Mouse (Mus musculus): ENCODE results near the gene 2900026A02Rik.

2900026A02Rik gene

GRCm38 (mm10) chr5:113149052-113149451 is 72.0 kb downstream of the 2900026A02Rik start:
- no peak for DNase-seq (ENCODE audit: extremely low spot score)

- no peak for DNase-seq (ENCODE audit: extremely low spot score)
Measured at GRCm38 (mm10) chr5:113147994-113148471, 73.0 kb downstream of the 2900026A02Rik start.

DNA sequence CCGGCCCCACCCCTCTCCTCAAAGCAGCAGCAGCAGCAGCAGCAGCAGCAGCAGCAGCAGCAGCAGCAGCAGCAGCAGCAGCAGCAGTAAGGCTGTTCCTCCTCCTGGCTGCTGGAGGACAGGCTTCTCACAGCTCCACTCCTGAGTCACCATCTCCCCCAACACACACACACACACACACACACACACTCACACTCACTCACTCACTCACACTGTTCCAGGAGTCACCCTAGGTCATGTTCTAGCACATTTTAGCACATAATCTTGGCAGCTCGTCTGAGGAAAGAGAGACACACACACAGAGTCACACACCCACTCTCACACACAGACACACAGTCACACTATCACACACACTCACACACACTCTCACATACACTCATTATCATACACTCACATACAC is 74.4 kb downstream of the 2900026A02Rik start:
- DNase-seq (ENCODE audit: extremely low spot score) = no peak

- no peak for DNase-seq (ENCODE audit: extremely low spot score)
Measured at GRCm38 (mm10) chr5:113145171-113145570, 75.9 kb downstream of the 2900026A02Rik start.

GRCm38 (mm10) chr5:113142486-113142885 is 78.5 kb downstream of the 2900026A02Rik start:
- DNase-seq (ENCODE audit: extremely low spot score) = no peak

DNA sequence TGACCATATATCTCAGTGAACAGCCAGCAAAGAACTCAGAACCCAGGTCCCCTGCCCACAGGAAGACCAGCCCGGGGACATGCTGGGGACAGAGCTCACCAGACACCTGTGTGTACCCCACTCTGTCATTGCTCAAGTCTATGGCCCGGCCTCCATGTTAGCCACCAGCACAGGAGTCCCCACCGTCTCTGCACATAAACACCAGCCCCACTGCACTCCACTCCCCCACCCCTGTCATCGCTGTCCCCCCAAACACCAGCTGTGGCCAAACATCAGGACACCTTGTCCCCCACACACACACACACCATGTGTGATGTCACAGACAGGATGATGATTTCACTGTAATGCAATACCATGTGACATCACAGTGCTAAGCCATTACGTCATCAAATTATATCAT is 79.0 kb downstream of the 2900026A02Rik start:
- DNase-seq (ENCODE audit: extremely low spot score) = no peak

GRCm38 (mm10) chr5:113140872-113141271 is 80.2 kb downstream of the 2900026A02Rik start:
- no peak for DNase-seq (ENCODE audit: extremely low spot score)

- DNase-seq (ENCODE audit: extremely low spot score) = no peak
Measured at GRCm38 (mm10) chr5:113140051-113140450, 81.0 kb downstream of the 2900026A02Rik start.

GRCm38 (mm10) chr5:113139064-113139726 is 81.8 kb downstream of the 2900026A02Rik start:
- DNase-seq (ENCODE audit: extremely low spot score) = no peak

GRCm38 (mm10) chr5:113138319-113139063 is 82.5 kb downstream of the 2900026A02Rik start:
- DNase-seq (ENCODE audit: extremely low spot score) = peak; percentile 36

- DNase-seq (ENCODE audit: extremely low spot score) = peak; percentile 33
Measured at GRCm38 (mm10) chr5:113137691-113138318, 83.2 kb downstream of the 2900026A02Rik start.

DNA sequence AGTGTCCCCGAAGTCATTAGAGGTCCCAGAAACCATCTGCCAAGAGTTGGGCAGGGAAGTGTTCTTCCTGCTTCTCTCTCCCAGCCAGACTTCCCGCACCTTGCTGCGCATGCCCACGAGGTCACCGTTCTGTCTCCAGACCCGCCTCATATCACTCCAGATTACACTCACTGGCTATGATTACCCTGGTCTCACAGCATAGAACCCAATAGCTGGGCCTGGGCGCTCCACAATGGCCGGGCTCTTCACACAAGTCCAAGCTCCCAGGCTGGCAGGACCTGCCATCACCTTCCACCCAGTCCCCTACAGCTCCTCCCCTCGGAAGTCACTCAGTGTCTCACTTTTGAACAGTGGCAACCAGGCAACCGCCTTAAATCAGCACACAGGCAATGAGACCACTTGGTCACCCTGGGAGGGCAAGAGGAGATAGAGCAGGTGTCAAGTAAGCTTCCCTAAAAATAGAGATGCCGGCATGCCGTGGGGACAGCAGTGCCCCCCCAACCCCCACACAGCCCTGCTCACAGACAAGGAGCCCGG is 84.0 kb downstream of the 2900026A02Rik start:
- no peak for DNase-seq (ENCODE audit: extremely low spot score)

DNA sequence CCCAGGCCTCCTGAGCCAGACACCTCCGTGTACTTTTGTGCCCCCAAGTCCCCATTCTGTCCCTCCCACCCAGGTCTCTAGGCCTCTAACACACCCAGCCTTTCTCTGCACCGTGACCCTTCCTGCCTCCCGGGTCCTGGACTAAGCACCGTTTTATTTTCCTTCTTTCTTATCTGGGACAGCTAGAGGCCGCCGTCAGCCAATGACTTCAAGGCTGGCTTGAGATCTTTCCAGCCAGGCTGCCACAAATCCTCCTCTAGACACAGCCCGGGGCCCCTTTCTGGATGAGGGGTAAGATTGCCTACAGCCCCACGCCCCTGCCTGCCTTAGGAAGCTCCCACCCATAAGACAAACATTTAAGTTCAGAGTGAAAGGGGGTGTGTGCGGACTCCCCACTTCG is 85.5 kb downstream of the 2900026A02Rik start:
- DNase-seq (ENCODE audit: extremely low spot score) = no peak

DNA sequence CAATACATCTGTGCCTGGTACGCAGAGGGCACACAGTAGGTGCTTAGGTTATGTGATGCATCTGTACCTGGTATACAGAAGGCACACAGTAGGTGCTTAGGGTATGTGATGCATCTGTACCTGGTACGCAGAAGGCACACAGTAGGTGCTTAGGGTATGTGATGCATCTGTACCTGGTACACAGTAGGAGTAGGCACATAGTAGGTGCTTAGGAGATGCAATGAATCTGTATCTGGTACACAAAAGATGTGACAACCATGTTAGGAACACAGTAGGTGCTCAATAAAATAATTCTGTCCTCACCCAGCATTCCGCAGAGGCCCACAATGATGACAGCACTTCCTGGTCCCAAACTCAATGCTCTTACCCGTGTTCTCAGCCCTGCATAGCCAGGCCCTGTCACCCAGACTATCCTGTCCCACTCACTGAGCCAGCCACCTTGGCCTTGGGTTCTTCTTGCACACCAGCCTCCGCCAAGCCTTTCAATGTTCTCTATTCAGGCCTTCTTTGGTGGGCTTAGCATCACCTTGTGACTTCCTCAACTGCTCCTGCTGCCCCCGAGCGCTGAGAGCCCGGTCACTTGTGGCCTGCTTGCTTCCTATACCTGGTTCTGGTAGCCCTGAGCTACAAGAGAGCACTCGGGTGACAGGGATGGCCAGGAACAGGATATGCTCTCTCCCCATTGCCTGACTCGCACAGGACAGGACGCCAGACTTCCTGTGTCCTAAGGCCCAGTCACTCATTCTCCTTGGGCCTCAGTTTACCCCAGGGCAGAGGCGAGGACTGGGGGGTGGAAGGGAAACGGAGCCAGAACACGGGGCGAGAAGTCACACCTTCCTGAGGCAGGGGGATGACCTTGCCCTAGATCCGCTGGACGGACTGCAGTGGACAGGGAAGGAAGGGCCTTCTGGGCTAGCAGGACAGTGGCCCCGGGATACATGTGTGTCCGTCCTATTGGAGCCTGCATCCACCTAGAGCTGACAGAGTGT is 87.0 kb downstream of the 2900026A02Rik start:
- DNase-seq (ENCODE audit: extremely low spot score) = no peak

DNA sequence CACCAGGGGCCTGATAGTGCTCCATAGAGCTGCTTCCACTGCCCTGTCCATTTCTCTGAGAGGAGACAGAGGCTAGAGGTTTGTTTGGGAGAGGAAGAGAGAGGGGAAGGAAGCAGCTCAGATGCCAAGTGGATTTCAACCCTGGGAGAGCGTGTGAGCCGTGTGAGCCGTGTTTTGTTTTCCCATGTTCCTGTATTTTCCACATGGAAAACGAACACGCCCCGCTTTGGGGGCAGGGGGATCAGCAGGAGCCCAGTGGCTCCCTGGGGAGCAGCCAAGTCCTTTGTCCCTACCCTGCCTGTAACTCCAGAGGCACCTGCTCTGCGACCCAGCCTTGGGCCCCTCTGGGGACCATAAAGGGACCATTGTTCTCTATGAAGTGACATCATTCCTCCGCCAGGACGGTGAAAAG is 88.0 kb downstream of the 2900026A02Rik start:
- DNase-seq (ENCODE audit: extremely low spot score) = peak; percentile 45

DNA sequence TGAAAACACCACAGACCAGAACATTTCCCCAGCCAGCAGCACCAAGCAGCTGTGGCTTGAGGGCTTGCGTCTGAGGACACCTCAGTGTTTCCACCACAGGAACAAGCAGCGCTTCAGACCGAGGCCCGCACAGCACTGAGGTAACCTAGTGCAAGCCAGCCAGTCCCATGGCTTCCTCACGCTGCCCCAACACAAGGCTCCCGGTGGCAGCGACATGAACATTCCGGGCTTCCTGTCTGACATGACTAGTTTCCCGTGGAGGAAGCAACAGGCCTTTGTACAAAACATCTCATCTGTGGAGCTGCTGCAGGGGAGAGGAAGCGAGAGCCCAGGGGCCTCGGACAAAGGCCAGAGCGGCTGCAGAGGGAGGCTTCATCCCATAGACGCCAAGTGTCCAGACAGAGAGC is 88.4 kb downstream of the 2900026A02Rik start:
- peak; percentile 41 for DNase-seq (ENCODE audit: extremely low spot score)

DNA sequence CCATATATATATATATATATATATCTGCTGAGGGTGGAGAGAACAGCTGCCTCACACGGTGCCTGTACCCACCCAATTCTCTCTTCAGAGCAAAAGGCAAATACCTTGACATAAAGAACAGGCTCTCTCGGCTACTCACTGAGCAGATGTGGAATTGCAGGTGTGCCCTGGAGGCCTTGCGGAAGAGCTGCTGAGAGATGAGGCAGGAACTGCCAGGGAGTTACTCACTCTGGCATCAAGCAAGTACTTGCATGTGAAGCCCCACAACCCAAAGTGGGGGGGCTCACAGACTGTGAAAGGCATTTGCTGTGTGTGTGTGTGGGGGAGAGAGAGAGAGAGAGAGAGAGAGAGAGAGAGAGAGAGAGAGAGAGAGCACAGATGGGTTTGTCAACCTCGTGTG is 92.6 kb downstream of the 2900026A02Rik start:
- no peak for DNase-seq (ENCODE audit: extremely low spot score)

DNA sequence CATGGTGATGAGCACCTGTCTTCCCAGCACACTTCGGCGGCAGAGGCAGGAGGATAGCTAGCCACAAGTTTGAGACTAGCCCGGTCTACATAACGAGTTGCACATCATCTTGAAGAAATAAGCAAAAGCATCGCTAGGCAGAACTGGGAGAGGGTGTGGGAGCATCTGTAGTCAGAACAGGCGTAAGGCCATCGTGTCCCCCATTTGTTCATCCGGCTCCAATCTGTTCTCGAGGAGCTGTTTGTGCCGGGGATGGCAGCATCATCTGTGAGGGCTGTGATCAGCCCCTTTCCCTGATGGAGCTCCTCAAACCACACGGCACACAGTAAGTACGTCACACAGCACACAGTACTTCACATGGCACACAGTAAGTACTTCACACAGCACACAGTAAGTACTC is 94.6 kb downstream of the 2900026A02Rik start:
- no peak for DNase-seq (ENCODE audit: extremely low spot score)

GRCm38 (mm10) chr5:113123693-113124092 is 97.3 kb downstream of the 2900026A02Rik start:
- no peak for DNase-seq (ENCODE audit: extremely low spot score)

GRCm38 (mm10) chr5:113122326-113123054 is 98.5 kb downstream of the 2900026A02Rik start:
- DNase-seq (ENCODE audit: extremely low spot score) = no peak

GRCm38 (mm10) chr5:113121591-113121875 is 99.5 kb downstream of the 2900026A02Rik start:
- DNase-seq (ENCODE audit: extremely low spot score) = no peak

Measured in embryo, embryonic 9.5 days (tissue).